Mouse (Mus musculus) ovary, postnatal 36 days (tissue): ENCODE measurements around the gene Kl.

ENCODE experiments used
- DNase-seq: peaks from one replicate; pipeline ENCODE4 v3.0.0; 2022; ENCODE audit warnings: low spot score, mixed read lengths

Kl gene

DNA sequence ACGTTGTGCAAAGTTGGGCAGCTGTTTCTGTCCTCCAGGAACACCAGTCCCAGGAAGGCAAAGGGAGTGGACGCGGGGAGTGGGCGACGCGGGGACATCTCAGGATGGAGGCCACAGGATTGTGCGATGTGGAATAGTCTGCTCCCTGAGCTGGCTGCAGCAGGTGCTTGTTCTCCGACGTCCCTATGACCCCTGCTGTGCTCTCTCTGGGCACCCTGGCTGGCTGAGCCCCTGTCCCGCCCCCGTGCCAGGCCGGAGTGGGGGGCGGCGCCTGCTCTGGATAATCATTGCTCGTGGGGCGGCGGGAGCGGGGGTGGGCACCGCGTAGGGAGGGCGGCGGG, at the start of gene Kl:
Kl (plus strand) TSS at position 280 of the 341 bp plus-strand sequence.
- no peak for DNase-seq

GRCm38 (mm10) chr5:150906053-150907040, 46.1 kb upstream of the Kl start:
- no peak for DNase-seq

DNA sequence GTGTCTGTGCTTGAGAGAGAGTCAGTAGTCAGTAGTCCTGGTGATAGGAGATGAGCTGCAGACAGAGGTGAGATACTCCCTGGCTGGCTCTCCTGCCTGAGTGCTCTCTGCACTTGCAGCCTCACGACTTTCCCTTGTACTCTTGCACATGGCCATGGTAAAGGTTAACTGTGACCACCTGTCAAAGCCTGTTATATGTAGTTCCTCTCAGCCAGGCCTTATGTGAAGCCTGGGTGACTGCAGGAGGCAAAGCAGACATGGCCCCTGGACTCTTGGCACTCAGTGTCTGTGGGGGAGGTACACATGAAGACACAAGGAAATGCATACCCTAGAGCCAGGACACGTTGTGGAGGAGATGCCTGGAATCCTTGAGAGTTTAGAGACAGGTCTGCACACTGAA, 40.3 kb upstream of the Kl start:
- no peak for DNase-seq

- DNase-seq = no peak
Observed at GRCm38 (mm10) chr5:150912656-150913055, 39.8 kb upstream of the Kl start.

DNA sequence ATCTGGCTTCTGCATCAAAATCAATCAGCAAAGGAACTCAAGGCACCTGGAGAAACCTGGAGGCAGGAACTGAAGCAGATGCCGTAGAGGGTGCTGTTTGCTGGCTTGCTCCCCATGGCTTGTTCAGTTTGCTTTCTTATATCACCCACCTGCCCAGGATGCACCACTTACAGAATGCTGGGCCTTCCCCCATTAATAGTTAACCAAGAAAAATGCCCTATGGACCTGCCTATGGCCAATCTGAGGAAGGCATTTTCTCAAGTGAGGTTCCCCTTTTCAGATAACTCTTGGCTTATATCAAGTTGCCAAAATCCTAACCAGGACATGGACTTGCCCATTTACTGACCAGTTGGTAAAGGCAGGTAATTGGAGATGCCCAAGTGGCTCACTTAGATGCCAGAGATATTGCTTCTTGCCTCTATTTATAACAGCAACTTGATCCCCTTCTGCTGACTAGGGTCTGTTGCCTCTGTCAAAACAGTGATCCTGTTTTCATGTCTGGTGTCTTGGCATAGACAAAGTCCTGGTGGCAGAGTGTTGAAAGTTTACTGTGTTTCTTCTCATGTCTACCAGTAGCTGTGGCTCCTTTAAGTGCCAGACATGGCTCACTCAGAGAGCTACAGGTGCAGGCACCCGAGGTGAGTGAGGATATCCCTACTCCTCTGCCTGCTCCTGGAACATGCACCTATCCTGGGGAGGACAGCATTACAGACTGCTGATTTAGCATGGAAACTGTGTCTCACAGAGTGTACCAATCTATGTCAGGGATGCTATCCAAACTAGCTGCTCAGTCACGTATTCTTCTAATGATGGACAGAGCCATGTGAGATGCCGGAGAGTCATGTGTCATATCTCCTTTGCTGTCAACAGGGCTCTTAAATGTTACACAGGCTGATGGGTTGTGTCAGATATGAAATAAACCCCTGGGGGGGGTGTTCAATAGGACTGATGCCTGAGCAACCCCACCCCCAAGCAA, 37.0 kb upstream of the Kl start:
- no peak for DNase-seq

DNA sequence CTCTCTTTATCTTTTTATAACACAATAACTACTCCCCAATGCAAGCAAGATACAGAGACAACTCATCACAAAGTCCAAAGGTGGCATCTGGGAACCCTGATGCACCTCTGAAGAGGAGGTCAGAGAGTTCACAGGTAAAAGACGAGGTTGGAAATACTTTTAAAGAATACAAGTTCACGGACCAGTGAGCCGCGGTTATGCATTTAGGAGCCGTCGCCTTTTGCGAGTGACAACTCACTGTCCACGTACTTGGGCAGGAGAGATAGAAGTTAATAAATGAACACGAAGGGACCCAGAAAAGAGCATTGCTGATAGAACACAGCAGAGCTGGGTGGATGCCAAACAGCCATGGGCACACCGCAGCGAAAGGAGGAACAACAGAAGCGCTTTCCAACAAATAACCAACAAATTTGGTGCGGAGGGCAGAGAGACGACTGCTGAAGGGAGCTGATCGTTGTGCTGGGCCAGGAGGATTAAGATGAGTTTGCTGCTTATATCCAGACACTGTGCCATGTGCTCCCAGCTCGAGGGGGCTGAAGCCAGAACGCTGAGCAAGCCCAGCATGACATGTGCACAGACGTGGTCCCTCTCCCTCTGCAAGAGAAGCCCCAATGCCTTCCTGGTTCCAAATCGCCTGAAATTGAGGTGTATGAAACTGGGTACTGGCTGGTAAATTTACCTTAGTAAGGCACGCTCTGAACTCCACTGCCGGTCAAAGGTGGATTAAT, 35.1 kb upstream of the Kl start:
- DNase-seq = no peak

DNA sequence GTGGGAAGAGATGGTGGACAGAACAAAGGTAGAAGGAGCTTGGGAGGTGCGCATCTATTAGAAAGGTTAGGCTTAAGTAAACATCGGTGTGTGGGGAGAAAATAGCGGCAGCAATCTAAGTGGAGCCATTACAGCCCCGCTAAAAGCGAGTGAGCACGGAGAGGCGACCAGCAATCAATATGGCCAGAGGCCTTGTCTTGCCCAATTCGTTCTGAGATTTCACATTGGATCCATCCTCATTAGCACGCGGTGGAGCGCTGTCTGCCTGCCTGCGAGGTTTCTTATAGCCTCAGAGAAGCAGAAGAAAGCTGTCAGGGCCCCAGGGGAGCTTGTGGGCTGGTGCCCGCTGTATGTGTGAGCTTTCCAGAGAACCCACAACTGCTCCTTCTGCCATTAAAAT, 33.8 kb upstream of the Kl start:
- no peak for DNase-seq

- DNase-seq = no peak
Observed at GRCm38 (mm10) chr5:150919269-150919668, 33.1 kb upstream of the Kl start.

DNA sequence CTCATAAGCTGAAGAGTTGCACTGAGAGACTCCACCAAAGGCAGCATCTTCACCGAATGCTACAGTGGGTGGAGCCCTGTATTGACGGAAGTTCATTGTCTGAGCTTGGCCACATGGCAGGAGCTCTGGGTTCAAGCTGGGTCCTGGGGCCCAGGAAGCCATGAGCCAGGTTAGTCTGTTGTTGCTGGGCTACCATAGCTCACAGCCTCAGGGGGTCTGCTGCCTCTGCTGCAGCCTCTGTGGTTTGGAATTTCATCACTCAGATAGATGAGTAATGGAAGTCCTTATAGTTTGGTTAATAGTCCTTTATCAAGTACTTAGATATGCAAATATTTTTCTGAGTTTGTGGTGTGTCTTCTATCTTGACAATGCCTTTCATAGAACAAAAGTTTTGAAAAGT, 32.4 kb upstream of the Kl start:
- no peak for DNase-seq

DNA sequence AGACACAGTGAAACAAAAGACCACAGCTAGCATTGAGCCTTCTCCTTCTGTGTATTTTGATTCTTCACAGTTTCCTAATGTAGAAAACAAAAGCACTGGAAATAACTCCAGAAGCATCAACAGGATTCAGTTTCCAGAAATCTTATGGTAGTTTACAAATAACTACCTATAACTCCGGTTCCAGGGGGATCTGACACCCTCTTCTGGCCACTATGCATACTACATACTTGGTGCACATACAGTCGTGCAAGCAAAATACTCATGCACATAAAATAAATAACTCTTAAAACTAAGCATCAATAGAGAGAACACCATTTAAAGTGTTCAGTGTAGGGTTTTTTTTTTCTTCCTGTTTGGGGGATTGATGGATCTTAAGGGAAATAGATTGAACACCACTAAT, 23.0 kb upstream of the Kl start:
- DNase-seq = no peak

DNA sequence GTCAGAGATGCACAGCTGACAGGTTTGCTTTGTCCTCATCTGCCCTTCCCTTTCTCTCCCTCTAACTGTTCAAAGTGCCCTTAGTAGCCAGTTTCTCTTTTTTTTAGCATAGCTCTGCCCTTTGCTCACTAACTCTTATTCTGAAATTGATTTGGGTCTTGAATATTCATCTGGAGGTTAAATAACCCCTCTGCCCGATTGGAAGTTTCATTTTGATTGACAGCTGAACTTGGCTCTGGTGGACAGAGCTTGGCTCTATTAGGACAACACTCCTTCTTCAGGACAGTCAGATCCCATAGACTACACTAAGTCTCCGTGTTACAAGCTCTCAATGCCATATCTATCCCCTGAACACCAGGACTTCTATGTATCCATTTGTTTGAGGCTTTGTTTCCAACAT, 19.8 kb upstream of the Kl start:
- DNase-seq = no peak

- DNase-seq = no peak
Observed at GRCm38 (mm10) chr5:150936213-150936612, 16.2 kb upstream of the Kl start.

DNA sequence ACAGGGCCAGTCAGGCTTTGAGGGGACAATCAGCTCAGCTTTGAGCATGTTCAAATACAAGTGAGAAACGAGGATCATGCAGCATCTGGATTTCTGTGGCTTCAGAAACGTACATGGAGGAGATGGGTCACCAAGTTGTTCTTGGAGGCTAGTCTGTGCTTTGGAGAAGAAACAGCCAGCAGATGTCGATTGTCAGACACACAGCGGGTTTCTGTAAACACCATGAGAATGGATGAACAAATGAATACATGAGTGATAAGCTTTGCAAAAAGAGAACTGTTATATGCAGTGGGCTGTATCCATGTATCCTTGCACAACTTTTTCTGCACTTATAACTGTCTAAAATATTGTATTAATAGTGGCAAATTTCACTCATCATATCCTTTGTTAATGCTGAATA, 15.6 kb upstream of the Kl start:
- no peak for DNase-seq

DNA sequence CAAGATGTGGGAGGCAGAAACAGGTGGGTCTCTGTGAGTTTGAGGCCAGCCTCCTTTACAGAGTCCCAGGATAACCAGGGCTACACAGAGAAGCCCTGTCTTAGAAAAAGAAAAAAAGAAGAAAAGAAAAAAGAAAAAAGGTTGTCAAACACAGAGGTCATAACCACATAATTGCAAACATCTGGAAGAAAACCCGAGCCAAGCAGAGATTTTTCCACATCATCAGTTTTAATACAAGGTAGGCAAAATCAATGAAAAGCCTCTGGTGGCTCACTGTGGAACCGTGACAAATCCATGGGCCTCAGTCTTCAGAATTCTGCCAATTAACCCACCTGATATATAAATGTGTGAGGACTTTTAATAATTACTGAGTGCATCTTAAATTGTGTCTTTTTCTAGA, 14.9 kb upstream of the Kl start:
- DNase-seq = no peak

GRCm38 (mm10) chr5:150945576-150945975, 6.8 kb upstream of the Kl start:
- no peak for DNase-seq

- DNase-seq = no peak
Observed at GRCm38 (mm10) chr5:150949131-150949530, 3.3 kb upstream of the Kl start.

- no peak for DNase-seq
Observed at GRCm38 (mm10) chr5:150951325-150951724, 1.1 kb upstream of the Kl start.

GRCm38 (mm10) chr5:150952669-150953521, 488 bp downstream of the Kl start:
- DNase-seq = peak; percentile 59

GRCm38 (mm10) chr5:150954791-150955190, 2.4 kb downstream of the Kl start:
- DNase-seq = no peak

DNA sequence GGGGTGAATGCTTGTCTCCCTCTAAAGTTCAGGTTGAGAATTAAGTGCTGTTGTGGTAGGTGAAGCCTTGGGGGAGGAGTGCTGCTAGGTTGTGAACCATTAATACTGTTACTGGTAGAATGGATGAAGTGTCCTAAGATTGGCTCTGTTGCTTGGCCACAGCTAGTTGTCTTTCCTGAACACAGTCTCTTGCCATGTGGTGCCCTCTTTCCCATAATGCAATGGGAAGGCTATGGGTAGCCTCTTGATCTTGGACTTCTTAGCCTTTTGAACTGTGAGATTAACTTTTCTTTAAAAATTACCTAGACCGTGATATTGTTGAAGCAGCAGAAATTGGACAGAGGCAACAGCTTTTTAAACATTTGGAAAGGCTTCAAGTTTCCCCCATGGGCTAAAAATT, 7.5 kb downstream of the Kl start:
- no peak for DNase-seq

- DNase-seq = no peak
Observed at GRCm38 (mm10) chr5:150961615-150962014, 9.2 kb downstream of the Kl start.
